Mouse (Mus musculus): Measurements from ENCODE around the gene Wnt11. TPM values are rescaled to one million over a fixed set of nuclear protein-coding genes. Genes with fewer than 3 reads are reported as not detected.

Wnt11 gene
- polyA plus RNA-seq, 1 experiment = 6.3 TPM

DNA sequence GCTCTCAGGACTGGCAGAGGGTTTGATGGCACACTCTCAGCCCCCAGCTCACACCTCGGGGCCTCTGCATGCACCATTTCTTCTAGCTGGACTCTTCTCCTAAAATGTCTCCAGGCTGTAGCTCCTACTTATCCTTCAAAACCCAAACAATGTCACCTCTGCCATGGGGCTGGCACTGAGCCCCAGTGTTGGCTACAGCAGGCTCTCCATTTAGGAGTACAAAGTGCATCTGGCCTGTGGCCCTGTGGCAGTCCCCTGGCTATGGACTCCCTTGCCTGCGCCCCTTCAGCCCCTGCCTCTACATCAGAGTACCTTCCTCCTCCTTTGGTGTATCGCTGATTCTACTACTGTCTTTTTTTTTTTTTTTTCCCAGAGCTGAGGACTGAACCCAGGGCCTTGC is 28.0 kb upstream of the Wnt11 start:
- H3K4me3 ChIP-seq = no peak overlapping the region
- TF ChIP-seq POLR2AphosphoS2 (IDR thresholded peaks at IDR 0.05; ENCODE audit: insufficient read length, low read depth) = no peak
- no peaks in the 10 kb centered on the region for H3K79me2 ChIP-seq (ENCODE audit: control insufficient read depth, insufficient read depth)
- H3ac ChIP-seq (ENCODE audit: control insufficient read depth, insufficient read length) = no peak overlapping the region
- no peaks in the 10 kb centered on the region for H3K36me3 ChIP-seq (ENCODE audit: control insufficient read depth, insufficient read depth)
- no peaks in the 10 kb centered on the region for H3K27me3 ChIP-seq (ENCODE audit: control insufficient read depth, insufficient read depth, insufficient read length)
- no peak overlapping the region for H3K4me2 ChIP-seq (ENCODE audit: low read depth)

- H3K79me2 ChIP-seq (ENCODE audit: control insufficient read depth, insufficient read depth) = no peaks in the 10 kb centered on the region
- no peak overlapping the region for H3K4me2 ChIP-seq (ENCODE audit: low read depth)
- H3K27me3 ChIP-seq (ENCODE audit: control insufficient read depth, insufficient read depth, insufficient read length) = no peaks in the 10 kb centered on the region
- H3K36me3 ChIP-seq (ENCODE audit: control insufficient read depth, insufficient read depth) = no peaks in the 10 kb centered on the region
- no peak for TF ChIP-seq MAX (IDR thresholded peaks at IDR 0.05; ENCODE audit: low read depth)
- no peak for TF ChIP-seq MYOD1 (IDR thresholded peaks at IDR 0.05; ENCODE audit: control insufficient read depth in 1 of 3, insufficient read length in 2 of 3, low read depth in 2 of 3)
- TF ChIP-seq SRF (IDR thresholded peaks at IDR 0.05; ENCODE audit: control insufficient read depth, insufficient read length, low read depth) = no peak
- no peak for TF ChIP-seq TCF3 (IDR thresholded peaks at IDR 0.05; ENCODE audit: insufficient read length, low read depth)
- TF ChIP-seq E2F4 (IDR thresholded peaks at IDR 0.05; ENCODE audit: insufficient read depth) = no peak
- no peak for TF ChIP-seq POLR2AphosphoS2 (IDR thresholded peaks at IDR 0.05; ENCODE audit: insufficient read length, low read depth)
- H3K4me3 ChIP-seq = no peak overlapping the region
- no peak overlapping the region for H3ac ChIP-seq (ENCODE audit: control insufficient read depth, insufficient read length)
Measured at GRCm38 (mm10) chr7:98809372-98809771, 25.5 kb upstream of the Wnt11 start.

GRCm38 (mm10) chr7:98810619-98811018 is 24.3 kb upstream of the Wnt11 start:
- Histone ChIP-seq H3K79me2 (ENCODE audit: control insufficient read depth, insufficient read depth) (no peaks in the 10 kb centered on the region), H3ac (ENCODE audit: control insufficient read depth, insufficient read length) (no peak overlapping the region), H3K4me2 (ENCODE audit: low read depth) (no peak overlapping the region), H3K36me3 (ENCODE audit: control insufficient read depth, insufficient read depth) (no peaks in the 10 kb centered on the region), H3K27me3 (ENCODE audit: control insufficient read depth, insufficient read depth, insufficient read length) (no peaks in the 10 kb centered on the region), H3K4me3 (no peak overlapping the region)
- TF ChIP-seq MYOD1 (IDR thresholded peaks at IDR 0.05; ENCODE audit: control insufficient read depth in 1 of 3, insufficient read length in 2 of 3, low read depth in 2 of 3) (peak in 2 of 3 experiments; percentile 47 to 80), MYOG (IDR thresholded peaks at IDR 0.05; ENCODE audit: control insufficient read depth in 1 of 3, insufficient read depth in 1 of 3, insufficient read length in 2 of 3, low read depth in 2 of 3) (peak; percentile 11 to 87 (median 65)), CEBPB (IDR thresholded peaks at IDR 0.05; ENCODE audit: insufficient read depth, poor library complexity, severe bottlenecking) (no peak)

- Histone ChIP-seq H3K27me3 (ENCODE audit: control insufficient read depth, insufficient read depth, insufficient read length) (no peaks in the 10 kb centered on the region), H3K79me2 (ENCODE audit: control insufficient read depth, insufficient read depth) (no peaks in the 10 kb centered on the region), H3K4me3 (no peak overlapping the region), H3ac (ENCODE audit: control insufficient read depth, insufficient read length) (no peak overlapping the region), H3K4me2 (ENCODE audit: low read depth) (no peak overlapping the region), H3K36me3 (ENCODE audit: control insufficient read depth, insufficient read depth) (no peaks in the 10 kb centered on the region)
- TF ChIP-seq CEBPB (IDR thresholded peaks at IDR 0.05; ENCODE audit: insufficient read depth, poor library complexity, severe bottlenecking) (no peak), REST (IDR thresholded peaks at IDR 0.05; ENCODE audit: insufficient read depth, insufficient read length) (no peak)
Measured at GRCm38 (mm10) chr7:98820501-98820900, 14.4 kb upstream of the Wnt11 start.

- Histone ChIP-seq H3K4me3 (no peak overlapping the region), H3K36me3 (ENCODE audit: control insufficient read depth, insufficient read depth) (no peaks in the 10 kb centered on the region), H3K27me3 (ENCODE audit: control insufficient read depth, insufficient read depth, insufficient read length) (no peaks in the 10 kb centered on the region), H3ac (ENCODE audit: control insufficient read depth, insufficient read length) (no peak overlapping the region), H3K79me2 (ENCODE audit: control insufficient read depth, insufficient read depth) (no peaks in the 10 kb centered on the region), H3K4me2 (ENCODE audit: low read depth) (no peak overlapping the region)
- no peak for TF ChIP-seq MYOD1 (IDR thresholded peaks at IDR 0.05; ENCODE audit: control insufficient read depth in 1 of 3, insufficient read length in 2 of 3, low read depth in 2 of 3)
Measured at GRCm38 (mm10) chr7:98822881-98823280, 12.0 kb upstream of the Wnt11 start.

GRCm38 (mm10) chr7:98823896-98824822 is 10.8 kb upstream of the Wnt11 start:
- Histone ChIP-seq H3K4me3 (no peak overlapping the region), H3ac (ENCODE audit: control insufficient read depth, insufficient read length) (no peak overlapping the region), H3K4me2 (ENCODE audit: low read depth) (no peak overlapping the region), H3K36me3 (ENCODE audit: control insufficient read depth, insufficient read depth) (no peaks in the 10 kb centered on the region), H3K27me3 (ENCODE audit: control insufficient read depth, insufficient read depth, insufficient read length) (no peaks in the 10 kb centered on the region), H3K79me2 (ENCODE audit: control insufficient read depth, insufficient read depth) (no peaks in the 10 kb centered on the region)
- no peak for TF ChIP-seq MYOG (IDR thresholded peaks at IDR 0.05; ENCODE audit: control insufficient read depth in 1 of 3, insufficient read depth in 1 of 3, insufficient read length in 2 of 3, low read depth in 2 of 3)
- no peak for TF ChIP-seq POLR2A (IDR thresholded peaks at IDR 0.05; ENCODE audit: insufficient read length, low read depth)
- TF ChIP-seq TCF12 (IDR thresholded peaks at IDR 0.05; ENCODE audit: insufficient read depth, poor library complexity, severe bottlenecking) = no peak
- TF ChIP-seq CEBPB (IDR thresholded peaks at IDR 0.05; ENCODE audit: insufficient read depth, poor library complexity, severe bottlenecking) = no peak
- TF ChIP-seq MYOD1 (IDR thresholded peaks at IDR 0.05; ENCODE audit: control insufficient read depth in 1 of 3, insufficient read length in 2 of 3, low read depth in 2 of 3) = no peak
- no peak for TF ChIP-seq USF1 (IDR thresholded peaks at IDR 0.05; ENCODE audit: low read depth)
- TF ChIP-seq E2F4 (IDR thresholded peaks at IDR 0.05; ENCODE audit: insufficient read depth) = no peak
- no peak for TF ChIP-seq SRF (IDR thresholded peaks at IDR 0.05; ENCODE audit: control insufficient read depth, insufficient read length, low read depth)
- TF ChIP-seq REST (IDR thresholded peaks at IDR 0.05; ENCODE audit: insufficient read depth, insufficient read length) = no peak
- TF ChIP-seq MAX (IDR thresholded peaks at IDR 0.05; ENCODE audit: low read depth) = no peak
- TF ChIP-seq TCF3 (IDR thresholded peaks at IDR 0.05; ENCODE audit: insufficient read length, low read depth) = no peak
- TF ChIP-seq POLR2AphosphoS2 (IDR thresholded peaks at IDR 0.05; ENCODE audit: insufficient read length, low read depth) = no peak
